In genomic region chr13:41581058-41581457, GRCm38 (mm10) we compare ENCODE assay signal across 18 mouse cellular contexts.
"Had no signal": no experiment of that assay in that cellular context is flagged by ENCODE, and none has a peak within 500 bp of the region (broad histone marks: within the 10 kb centered on the region; RNA-seq: fewer than 3 reads in every experiment).

No protein-coding gene starts in this region.

- H3K4me1 ChIP-seq: limb, embryonic 15.5 days; liver, embryonic 12.5 days; midbrain, embryonic 12.5 days; neural tube, embryonic 13.5 days; neural tube, embryonic 15.5 days had no signal

- H3K4me2 ChIP-seq: limb, embryonic 15.5 days; liver, embryonic 12.5 days; midbrain, embryonic 12.5 days; neural tube, embryonic 13.5 days; neural tube, embryonic 15.5 days had no signal

- H3K27me3 ChIP-seq: limb, embryonic 15.5 days; liver, embryonic 12.5 days; midbrain, embryonic 12.5 days; neural tube, embryonic 13.5 days; neural tube, embryonic 15.5 days had no signal

- H3K36me3 ChIP-seq: limb, embryonic 15.5 days; liver, embryonic 12.5 days; midbrain, embryonic 10.5 days; midbrain, embryonic 12.5 days; neural tube, embryonic 13.5 days; neural tube, embryonic 15.5 days had no signal

- H3K4me3 ChIP-seq: limb, embryonic 15.5 days; liver, embryonic 12.5 days; midbrain, embryonic 10.5 days; midbrain, embryonic 12.5 days; myocyte; neural tube, embryonic 13.5 days; neural tube, embryonic 15.5 days had no signal

- H3K9me3 ChIP-seq: limb, embryonic 15.5 days; liver, embryonic 12.5 days; midbrain, embryonic 10.5 days; midbrain, embryonic 12.5 days; neural tube, embryonic 13.5 days; neural tube, embryonic 15.5 days had no signal

- H3K27ac ChIP-seq: limb, embryonic 15.5 days; liver, embryonic 12.5 days; liver, embryonic 14.5 days; midbrain, embryonic 10.5 days; midbrain, embryonic 12.5 days; neural tube, embryonic 13.5 days; neural tube, embryonic 15.5 days had no signal

- H3K9ac ChIP-seq: limb, embryonic 15.5 days; liver, embryonic 12.5 days; liver, embryonic 14.5 days; midbrain, embryonic 12.5 days; neural tube, embryonic 13.5 days; neural tube, embryonic 15.5 days had no signal

- ATAC-seq: liver, embryonic 12.5 days; midbrain, embryonic 16.5 days had no signal

- DNase-seq: midbrain, embryonic 14.5 days; retina, postnatal 1 day; right cerebral cortex, adult 18-20 months; right cerebral cortex, postnatal 25 days; right cerebral cortex, postnatal 4 days; spleen, adult 18-20 months; thymus, adult 18-20 months; thymus, postnatal 14 days; thymus, postnatal 36 days had no signal
